ENCODE assay signal across 9 mouse cellular contexts in the genomic region with DNA sequence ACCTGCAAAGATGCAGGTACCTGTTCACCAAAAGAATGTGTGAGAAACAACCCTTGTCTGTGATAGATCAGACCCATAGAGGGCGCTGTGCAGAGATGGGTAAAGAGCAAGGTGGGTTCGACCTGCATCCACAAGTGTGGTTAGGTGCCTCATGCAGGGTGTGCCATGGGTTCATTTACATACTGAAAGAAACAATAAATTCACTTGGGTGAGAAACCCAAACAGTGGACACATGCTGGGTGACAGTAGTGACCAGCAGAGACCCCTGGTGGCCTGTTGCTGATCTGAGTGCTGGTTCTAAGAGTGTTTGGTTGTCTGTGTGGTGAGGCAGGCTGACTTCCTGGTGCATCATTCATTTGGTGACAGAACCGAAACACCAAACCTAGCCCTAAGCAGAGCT. TPM values are rescaled to one million over a fixed set of nuclear protein-coding genes. Genes with fewer than 3 reads are reported as not detected.
DNase-seq lines count a peak whose midpoint lies in the region; ATAC-seq lines count a peak whose summit lies in the region.
"Had no signal": no experiment of that assay in that cellular context is flagged by ENCODE, and none has a peak within 500 bp of the region (broad histone marks: within the 10 kb centered on the region; RNA-seq: fewer than 3 reads in every experiment).

No protein-coding gene starts in this region.

- no peak overlapping the region for H3K27ac ChIP-seq in heart, embryonic 11.5 days (ENCODE audit: low read depth, low read length)
- H3K27ac ChIP-seq in hindbrain, embryonic 16.5 days (ENCODE audit: low read depth, low read length), result no peak overlapping the region
- H3K27ac ChIP-seq: hindbrain, embryonic 12.5 days had no signal

- no peak overlapping the region for H3K4me3 ChIP-seq in heart, embryonic 11.5 days (ENCODE audit: low read depth, low read length)
- H3K4me3 ChIP-seq in hindbrain, embryonic 16.5 days (ENCODE audit: low read length), result no peak overlapping the region
- H3K4me3 ChIP-seq: hindbrain, embryonic 12.5 days had no signal

- no peaks in the 10 kb centered on the region; the same call in 1 of the 2 replicates for H3K9me3 ChIP-seq in heart, embryonic 11.5 days (replicated peaks; ENCODE audit: control insufficient read depth, low read length)
- H3K9me3 ChIP-seq in hindbrain, embryonic 16.5 days (ENCODE audit: control insufficient read depth, low read length), result no peaks in the 10 kb centered on the region; the same call in 1 of the 2 replicates

- WGBS in heart, embryonic 11.5 days (ENCODE audit: insufficient replicate concordance), result 58% methylated on average over 3 of the region's 3 CpGs
- 74% methylated on average over 3 of the region's 3 CpGs for WGBS in hindbrain, embryonic 16.5 days

- H3K4me1 ChIP-seq in heart, embryonic 11.5 days (ENCODE audit: control insufficient read depth, insufficient read depth, low read length), result peaks cover 11% of the 10 kb centered on the region
- peaks cover 20% of the 10 kb centered on the region for H3K4me1 ChIP-seq in hindbrain, embryonic 16.5 days (ENCODE audit: control insufficient read depth, insufficient read depth, low read depth, low read length)

- no peaks in the 10 kb centered on the region; the same call in 1 of the 2 replicates for H3K27me3 ChIP-seq in heart, embryonic 11.5 days (ENCODE audit: control insufficient read depth, insufficient read depth, low read length)
- no peaks in the 10 kb centered on the region for H3K27me3 ChIP-seq in hindbrain, embryonic 16.5 days (replicated peaks; ENCODE audit: control insufficient read depth, insufficient read depth, low read length)

- no peak overlapping the region for H3K9ac ChIP-seq in heart, embryonic 11.5 days (ENCODE audit: low read depth, low read length)
- no peak overlapping the region for H3K9ac ChIP-seq in hindbrain, embryonic 16.5 days (ENCODE audit: low read depth, low read length)
- H3K9ac ChIP-seq: hindbrain, embryonic 12.5 days had no signal

- H3K36me3 ChIP-seq in heart, embryonic 11.5 days (ENCODE audit: control insufficient read depth, insufficient read depth, low read length), result peaks cover 4% of the 10 kb centered on the region; the same call in 1 of the 2 replicates
- H3K36me3 ChIP-seq in hindbrain, embryonic 16.5 days (ENCODE audit: control insufficient read depth, insufficient read depth, low read length), result no peaks in the 10 kb centered on the region; the same call in 1 of the 2 replicates

- peak; percentile 56 for DNase-seq in heart, postnatal 4 days
- DNase-seq in thymus, postnatal 4 days, result peak; percentile 26
- no peak for DNase-seq in thymus, postnatal 25 days
- peak; percentile 69 to 74 for DNase-seq in kidney, postnatal 4 days
- DNase-seq in testis, postnatal 10 days (ENCODE audit: low spot score), result peak; percentile 69
- DNase-seq in cerebellum, adult 9-11 months, result no peak

- ATAC-seq in heart, embryonic 11.5 days (replicated peaks; ENCODE audit: insufficient number of reproducible peaks, low FRiP score, low TSS enrichment), result no peak
- no peak for ATAC-seq in hindbrain, embryonic 16.5 days

- no peak overlapping the region for H3K4me2 ChIP-seq in heart, embryonic 11.5 days
- H3K4me2 ChIP-seq in hindbrain, embryonic 16.5 days (ENCODE audit: low read length), result no peak overlapping the region

RNA-seq across cellular contexts. Expression of a gene that starts 5.0 kb away (rescaled TPM):
- 10 to 100 TPM; 22.9 to 23.2 TPM for total RNA-seq in heart, postnatal 4 days (2021)
- polyA plus RNA-seq in heart, embryonic 11.5 days (2014; fragmentation: Nextera tagmentation; extraction: Ambion mirVana), result 21.2 and 23.0 TPM in 2 replicates
- 15.0 and 17.1 TPM in 2 replicates for polyA plus RNA-seq in hindbrain, embryonic 16.5 days (2015; fragmentation: Nextera tagmentation; extraction: Ambion mirVana)

Comparison
In these comparisons a context has a peak if more than half of its experiments do, and no peak if none do; other contexts are left out.
1. DNase-seq: peak in heart, postnatal 4 days (single experiment), thymus, postnatal 4 days (single experiment), kidney, postnatal 4 days (2 of 2) and testis, postnatal 10 days (single experiment); none in thymus, postnatal 25 days (single experiment) and cerebellum, adult 9-11 months (single experiment).